Mouse (Mus musculus) embryo, embryonic 11.5 days (tissue): ENCODE measurements at regions not wholly inside any gene's neighbourhood (a gene's known extent, or its start where the extent isn't known, plus 50 kb on each side); places are given as distances from the start of the nearest gene placed in this dataset.
A peak's percentile ranks its signal among the peaks of the same experiment; 100 is the strongest.
"Not testable (repeated sequence)": the region's sequence is repeated elsewhere in the genome, so short reads cannot be mapped to it uniquely, and the experiment has no call there.

Experiments used
- DNase-seq: peaks from one replicate; pipeline ENCODE4 v3.0.0-alpha.2; 2012; ENCODE audit warnings: low read depth, low spot score

DNA sequence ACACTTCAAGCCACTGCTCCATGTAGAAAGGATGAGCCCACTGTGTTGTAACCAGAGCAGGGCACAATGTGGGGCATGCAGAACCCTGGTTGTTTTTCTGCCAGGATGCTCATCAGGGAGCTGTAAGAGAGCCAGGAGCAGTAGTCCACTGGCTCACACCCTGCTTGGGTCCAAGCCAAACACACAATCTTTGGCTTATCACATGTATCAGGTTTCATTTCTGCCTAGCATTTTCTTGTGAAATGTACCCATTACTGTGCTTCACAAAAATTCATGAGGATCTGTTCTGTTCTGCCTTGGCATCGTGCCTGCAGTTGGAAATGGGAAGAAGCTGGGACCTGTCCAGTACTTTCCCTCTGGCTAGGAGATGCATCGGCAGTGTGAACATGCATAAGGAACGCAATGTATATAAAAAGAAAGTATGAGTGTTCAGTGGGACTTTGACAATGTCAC, 491.6 kb upstream of the Igfbp3 start:
- no peak for DNase-seq

DNA sequence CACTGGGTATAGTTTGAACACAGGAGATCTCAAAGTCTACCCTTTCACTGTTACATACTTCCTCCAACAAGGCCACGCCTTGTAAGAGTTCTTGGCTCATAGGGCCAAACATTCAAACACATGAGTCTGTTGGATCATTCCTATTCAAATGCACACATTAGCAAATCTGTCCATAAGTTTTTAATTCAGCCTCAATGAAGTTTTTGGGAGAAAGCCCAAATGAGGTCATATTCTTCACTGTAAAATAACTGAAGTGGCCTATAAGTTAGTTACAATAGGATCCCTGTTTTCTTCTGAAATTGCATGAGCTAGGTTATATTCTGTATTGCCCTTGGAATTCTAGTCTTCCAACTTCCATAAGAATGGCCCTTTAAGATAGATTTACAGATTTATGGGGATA, 483.9 kb upstream of the Igfbp3 start:
- no peak for DNase-seq

DNA sequence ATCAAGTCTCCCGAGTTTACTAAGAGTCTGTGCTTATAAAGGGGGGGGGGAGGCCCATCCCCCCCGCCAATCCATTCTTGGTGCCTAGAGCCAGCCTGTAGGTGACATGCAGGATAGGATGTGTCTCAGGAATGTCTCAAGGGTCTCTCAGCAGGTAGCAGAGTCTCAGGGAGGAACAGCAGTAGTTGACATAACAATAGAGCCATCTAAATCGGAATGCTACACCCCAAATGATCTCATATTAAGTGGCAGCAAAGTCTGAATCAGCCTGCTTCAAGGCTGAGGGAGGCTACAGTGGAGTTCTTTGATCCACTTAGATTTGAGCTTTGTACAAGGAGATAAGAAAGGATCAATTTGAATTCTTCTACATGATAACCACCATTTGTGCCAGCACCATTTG, 476.0 kb upstream of the Igfbp3 start:
- not testable (repeated sequence) for DNase-seq

DNA sequence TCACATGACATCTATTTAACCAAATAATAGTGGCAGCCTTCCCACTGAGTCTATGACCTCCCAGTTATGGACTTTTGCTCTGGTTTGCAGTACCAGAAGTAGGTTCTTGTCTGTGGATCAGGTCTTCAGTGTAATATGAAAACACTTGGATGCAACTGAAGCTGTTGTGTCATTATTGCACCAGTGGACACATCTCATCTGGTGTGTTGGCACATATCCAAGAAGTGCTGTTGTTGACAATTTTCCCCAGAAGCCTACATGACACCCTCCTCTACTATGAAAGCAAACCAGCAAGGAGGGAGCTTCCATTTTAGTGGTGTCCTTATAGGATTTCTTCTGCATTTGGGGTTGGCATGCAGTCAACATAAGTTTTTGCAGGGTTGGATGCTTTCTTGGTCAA, 459.1 kb upstream of the Igfbp3 start:
- no peak for DNase-seq

DNA sequence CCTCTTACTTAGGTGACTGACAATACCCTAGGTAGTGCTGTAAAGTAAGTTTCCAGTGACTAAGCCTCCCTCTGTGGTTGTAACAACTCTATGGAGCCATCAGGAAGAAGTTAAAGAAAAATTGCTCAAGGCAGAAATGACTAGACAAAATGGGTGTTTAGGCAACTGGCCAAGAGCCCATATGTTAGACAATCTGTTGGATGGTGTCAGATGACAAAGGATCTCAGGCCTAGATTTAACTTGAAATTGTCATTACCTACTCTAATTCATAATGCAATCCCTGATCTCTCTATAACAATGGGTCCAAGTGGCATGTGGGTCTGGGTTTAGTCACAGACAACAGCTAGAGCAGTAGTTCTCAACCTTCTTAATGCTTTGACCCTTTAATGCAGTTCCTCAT, 416.9 kb upstream of the Igfbp3 start:
- DNase-seq: no peak

DNA sequence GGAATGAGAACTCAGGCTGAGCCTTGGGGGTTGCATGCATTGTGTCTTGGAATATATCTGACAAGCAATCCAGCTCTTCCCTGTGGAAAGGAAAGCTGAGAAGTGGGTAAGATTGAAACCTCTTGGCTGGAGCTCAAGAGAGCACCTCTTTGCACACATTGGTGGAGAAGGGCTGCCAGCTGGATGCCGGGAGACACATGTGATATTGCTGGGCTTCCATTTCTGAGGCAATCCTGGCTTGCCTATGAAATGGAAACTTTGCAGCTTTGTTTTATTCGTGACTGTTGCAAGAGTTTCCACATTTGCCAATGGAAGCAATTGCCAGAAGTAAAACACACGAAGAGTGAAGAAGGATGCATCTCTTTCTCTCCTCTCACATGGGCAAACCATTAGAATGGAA, 411.5 kb upstream of the Igfbp3 start:
- DNase-seq: no peak

DNA sequence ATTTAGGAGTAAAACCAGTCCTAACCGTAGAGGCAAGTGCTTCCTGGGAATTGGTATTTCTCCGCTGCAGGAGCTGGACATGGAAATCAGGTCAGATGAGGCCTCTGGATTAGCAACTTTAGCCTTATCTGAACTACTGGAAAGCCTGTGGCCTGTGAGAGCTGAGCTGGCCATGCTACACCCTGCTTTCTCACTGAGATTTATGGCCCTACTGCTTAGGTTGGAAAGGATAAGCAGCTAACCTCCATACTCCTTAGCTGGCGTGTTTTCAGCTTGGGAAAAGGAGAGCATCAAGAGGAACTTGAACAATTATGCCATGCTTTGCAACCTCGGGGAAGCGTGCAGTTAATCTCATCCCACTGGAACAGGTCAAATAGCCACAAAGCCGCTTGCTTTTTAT, 406.6 kb upstream of the Igfbp3 start:
- DNase-seq: no peak

DNA sequence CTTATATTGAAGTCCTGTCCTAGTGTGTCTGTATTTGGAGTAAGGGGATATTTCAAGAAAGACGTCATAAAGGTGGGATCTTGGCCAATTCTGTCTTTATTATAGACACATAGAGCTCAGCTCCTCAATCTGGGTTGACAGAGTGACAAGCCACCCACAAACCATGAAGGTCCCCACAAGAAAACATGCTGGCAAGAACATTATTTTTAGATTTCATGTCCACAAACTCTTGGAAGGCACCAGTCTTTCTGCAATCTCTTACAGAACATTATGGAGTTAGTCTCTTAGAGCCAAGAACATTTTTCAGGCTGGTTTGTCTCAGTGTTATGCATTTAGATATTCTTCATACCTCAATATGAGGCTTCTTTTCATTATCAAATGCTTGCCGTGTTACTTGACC, 397.0 kb upstream of the Igfbp3 start:
- no peak for DNase-seq

DNA sequence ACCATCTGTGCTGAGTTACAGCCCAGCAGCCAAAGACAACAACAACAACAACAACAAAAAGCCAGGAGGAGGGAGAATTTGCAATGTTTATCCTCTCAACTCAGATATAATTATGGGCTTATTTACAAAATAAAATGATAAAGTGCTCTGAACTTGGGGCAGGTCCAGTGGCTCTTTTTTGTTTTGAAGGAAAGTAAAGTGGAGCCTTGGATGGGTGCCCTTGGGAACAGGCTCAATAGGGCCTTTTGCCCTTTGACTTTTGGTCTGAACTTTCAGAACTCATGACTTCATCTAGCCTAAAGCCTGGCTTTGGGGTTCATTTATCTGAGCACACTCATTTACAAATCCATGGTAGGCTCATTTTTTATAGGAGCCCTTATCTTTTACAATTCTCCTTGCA, 396.2 kb upstream of the Igfbp3 start:
- DNase-seq: no peak

DNA sequence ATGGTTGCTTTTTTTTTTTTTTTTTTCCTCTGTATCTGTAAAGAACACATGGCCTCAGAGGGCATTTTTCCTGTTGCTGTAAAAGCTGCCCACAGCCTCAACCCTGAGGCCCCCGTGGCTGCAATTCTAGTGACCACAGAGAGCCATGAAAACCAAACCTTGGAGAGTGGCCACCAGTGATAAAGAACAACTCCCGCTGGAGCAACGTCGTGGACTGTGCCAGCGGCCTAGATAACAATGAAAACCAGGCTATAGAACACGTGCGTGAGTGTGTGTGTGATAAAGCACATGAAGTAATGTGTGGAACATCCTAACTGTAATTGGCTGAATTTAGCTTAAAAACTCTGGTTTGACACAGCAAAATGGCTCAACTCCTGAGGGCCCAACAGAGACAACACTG, 392.9 kb upstream of the Igfbp3 start:
- DNase-seq: no peak

DNA sequence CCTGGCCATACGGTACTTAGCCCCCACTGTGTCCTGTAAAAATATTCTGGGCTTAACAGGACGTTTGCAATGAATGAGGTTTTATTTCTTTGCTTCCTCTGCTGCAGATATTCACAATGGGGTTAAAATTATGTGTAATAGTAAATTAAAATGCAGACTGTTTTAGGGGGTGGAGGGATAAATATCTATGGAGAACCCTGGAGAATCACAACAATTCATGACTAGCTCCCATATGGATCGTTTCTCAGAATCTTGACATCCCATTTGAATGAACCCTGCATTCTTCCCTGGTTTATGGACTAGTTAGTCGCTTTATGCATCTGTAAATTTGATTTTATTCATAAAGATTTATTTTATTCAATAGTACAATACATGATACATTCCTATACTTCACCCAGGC, 378.3 kb upstream of the Igfbp3 start:
- DNase-seq: no peak

DNA sequence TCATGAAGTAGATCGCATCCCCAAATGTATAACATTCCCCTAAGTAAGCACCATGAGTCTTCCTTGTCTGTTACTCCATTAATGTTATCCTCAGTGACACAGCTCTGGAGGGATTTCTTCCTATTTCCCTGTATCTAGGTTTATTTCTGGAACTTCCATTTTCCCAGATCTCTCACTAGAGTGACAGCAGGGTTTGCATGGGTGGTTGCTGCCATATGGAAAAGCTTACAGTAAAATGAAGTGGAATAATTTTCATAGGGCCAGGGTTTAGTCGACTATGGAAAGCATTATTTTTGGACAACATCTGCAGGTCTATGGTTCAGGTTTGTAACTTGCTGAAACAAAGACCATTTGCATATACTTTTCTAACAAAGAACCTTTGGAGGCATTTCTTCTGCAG, 369.6 kb upstream of the Igfbp3 start:
- no peak for DNase-seq

DNA sequence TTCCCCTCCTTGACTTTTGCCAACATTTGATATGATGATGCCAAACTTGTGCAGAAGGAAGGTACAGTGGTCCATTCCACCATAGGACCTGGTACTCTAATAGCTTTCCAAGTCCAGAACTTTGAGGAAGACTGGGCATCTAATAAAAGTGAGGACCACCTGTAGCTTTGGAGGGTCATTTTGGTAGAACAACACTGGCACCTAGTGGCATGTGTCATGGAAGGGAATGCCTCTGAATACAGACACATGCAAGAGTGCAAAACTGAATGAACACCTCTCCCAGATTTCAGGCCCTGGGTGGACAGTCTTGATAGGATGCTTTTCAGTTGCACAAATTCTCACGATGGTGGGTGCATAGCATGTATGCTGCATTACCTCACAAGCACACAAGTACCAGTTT, 354.8 kb upstream of the Igfbp3 start:
- peak; percentile 8 for DNase-seq

DNA sequence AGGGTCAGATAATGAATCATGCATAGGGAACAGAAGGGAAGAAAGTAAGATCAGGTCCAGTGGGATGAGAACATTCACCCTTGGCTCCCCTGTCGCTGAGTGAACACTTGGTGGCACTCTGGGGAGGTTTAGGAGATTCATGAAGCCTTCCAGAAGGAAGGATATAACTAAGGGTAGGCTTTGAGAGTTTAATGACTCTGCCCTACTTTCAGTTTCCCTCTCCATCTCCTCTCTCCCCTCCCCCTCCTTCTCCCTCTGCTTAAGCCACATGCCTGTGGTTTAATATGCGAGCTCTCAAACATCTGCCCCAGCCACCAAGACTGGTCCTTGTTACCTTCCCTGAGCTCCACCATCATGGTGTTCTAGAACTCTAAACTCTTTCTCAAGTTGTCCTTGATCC, 348.3 kb upstream of the Igfbp3 start:
- DNase-seq: no peak

DNA sequence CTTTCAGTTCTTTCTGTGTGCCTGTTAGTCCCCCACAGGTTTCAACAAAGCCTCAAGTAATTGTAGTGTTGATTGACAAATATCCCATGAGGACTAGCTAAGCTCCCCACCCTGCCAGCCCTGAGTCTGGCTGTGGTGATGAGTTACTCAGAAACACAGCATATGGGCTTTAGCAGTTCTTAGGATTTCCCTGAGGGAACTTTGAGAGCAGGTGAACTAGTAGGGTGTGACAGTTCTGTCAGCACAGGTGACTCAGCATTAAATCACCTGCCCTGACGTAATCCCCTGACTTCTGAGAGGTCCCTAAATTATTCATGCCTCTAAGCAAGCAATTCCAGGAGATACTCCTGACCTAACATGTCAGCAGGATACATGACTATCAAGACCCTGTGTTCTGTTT, 347.7 kb upstream of the Igfbp3 start:
- DNase-seq: no peak

DNA sequence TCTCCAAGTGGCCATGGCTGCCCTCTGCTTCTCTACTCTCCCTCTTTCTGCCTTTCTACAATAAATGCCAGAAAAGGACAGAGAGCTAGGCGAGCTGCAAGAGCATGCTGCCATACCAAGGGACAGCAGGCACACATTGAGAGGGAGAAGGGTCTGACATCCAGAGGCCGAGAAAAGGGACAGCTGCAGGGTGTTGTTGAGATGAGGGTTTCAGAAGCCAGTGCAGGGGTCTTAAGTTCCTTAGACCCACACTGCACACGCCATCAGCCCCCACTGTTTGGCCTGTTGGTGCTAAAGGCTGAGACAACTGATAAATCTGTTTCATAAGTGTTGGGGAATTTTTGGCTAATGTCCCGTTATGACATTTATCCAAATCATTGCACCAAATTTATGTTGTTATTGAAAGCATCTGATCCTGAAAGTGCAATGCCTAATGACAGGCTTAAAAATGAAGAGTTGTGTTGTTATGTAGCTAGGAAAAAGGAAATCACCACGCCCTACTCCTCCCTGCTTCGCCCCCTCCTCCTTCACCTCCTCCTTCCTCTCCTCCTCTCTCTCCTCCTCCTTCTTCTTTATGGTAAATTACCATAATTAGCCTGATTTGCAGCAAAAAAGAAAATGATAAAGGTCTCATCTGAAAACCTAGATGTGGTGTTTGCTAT, 342.0 kb upstream of the Igfbp3 start:
- DNase-seq: no peak

DNA sequence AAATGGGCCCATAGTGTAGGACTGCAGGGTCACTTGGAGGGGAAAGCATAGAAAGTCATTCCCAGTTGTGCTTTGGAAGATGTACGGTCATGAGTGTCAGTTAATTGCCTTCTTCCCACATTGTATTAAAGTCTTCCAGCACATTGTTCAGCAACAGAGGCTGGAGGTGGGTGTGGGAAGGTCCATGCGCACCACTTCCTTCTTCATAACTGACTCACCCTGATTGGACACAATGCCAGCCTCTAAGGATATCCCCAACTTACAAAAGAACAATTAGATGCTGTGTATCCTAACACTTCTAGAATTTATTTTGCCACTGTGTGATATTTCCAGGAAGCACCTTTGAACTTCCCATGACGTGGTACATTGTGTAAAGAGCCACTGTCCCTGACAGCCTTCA, 338.4 kb upstream of the Igfbp3 start:
- DNase-seq: no peak

DNA sequence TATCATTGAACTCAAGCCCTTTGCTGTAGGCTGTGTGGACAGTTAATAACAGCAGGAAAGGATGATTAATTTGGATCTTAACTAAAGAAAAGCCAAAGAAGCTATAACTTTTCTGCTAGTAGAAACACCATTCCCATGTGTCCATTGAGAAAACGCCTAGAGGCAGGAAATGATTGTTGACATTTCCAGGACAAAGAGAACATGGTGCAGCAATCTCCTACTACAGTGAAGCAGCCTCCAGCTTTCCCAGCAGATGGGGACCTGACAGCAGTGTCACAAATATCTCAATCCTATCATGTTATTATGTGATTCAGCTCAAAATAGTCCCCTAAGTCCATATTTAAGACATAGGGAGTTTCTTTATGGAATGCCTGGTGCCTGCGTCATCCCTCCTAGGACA, 334.1 kb upstream of the Igfbp3 start:
- no peak for DNase-seq

DNA sequence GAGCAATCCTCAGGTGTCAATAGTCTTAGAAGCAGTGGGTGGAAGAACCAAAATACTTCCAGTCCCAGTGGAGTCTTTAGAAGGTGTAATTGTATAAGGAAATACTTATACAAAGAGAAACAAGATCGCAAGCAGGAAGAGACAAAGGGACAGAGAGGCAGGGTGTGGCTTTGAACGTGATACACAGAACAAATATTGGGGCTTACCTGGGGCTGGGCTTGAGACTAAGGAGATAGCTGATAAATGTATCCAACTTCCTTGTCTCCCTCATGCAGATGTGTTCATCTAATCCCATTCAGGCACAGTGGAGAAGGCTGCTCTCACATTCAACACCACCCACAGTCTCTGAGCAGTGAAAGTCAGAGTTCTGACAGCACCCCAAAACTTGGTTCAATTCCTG, 331.9 kb upstream of the Igfbp3 start:
- DNase-seq: no peak

DNA sequence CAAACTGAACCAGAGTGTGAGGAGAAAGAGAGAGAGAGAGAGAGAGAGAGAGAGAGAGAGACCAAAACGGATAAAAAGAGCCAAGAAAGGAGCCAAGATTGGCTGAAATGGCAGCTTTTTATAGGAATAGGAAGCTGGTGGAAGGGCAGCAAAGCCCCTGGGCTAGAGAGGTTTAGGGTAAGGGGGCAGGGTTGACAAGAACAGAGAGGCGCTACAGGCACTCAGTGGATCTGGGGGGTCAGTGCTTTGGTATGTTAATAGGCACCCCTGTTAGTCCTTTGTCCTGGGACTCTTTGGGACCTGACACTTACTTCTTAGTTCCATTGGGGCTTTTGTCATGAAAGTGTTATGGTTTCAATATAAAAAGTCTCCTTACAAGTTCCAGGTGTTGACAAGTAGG, 320.9 kb upstream of the Igfbp3 start:
- DNase-seq: no peak

DNA sequence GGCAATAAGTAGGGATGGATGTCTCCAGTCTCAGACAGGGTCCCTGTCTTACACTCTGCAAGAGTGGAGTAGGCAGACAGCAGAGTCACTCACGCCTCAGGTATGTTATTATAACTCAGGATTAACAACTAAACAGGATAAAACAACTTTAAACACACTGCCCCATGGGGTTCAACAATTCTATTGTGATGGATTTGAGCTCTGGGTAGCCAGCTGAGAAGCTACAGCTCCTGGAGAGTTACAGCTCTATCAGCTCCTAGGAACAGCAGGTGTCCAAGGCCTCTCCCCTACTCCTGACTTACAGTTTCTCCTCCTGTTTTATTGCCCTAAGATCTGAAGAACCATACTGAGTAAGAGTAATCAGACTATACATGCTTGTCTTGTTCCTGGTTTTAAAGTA, 319.6 kb upstream of the Igfbp3 start:
- no peak for DNase-seq

DNA sequence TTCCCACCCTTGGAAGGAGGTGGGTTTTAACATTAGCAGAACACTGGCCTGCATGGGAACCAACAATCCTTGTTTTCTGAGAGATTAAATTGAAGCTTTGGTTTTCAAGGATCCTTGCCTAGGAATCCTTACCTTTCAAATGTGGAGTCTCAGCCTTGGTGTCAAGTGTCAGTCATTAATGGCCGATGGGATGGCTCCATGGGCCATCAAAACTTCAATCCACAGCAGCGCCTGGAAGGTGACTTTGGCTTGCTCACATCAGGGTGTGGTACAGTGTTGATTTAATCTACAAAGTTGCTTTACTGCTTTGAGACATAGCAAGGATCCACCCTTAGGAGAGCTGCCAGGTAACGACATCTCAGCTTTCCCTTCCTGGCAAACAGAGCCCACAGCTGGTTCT, 318.1 kb upstream of the Igfbp3 start:
- no peak for DNase-seq

DNA sequence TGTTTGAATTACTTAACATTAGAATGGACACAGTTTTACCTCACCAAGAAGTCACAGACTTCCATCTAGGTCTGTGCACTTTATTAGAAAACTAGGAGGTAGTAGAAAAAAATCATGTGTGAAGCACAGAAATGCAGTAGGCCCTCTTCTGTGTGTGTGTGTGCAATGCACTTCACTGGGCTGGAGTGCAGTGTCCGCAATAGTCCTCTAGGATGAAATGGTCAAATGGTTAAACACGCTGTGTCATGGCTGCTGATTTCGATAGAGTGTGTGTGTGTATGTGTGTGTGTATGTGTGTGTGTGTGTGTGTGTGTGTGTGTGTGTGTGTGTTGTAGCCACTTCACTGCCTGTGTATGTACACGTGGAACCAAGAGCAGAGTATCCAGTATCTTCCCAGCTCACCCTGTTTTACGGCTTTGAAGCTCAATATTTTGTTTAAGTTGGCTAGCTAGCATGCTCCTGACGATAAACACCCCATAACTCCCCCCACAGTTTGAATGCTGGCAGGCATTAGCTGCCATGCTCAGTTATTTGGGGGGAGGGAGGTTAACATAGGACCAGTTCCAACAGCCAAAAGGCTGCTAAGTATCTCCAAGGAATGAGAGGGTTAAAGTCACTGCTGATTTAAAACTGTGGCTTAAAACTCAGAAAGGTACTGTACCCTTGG, 316.9 kb upstream of the Igfbp3 start:
- no peak for DNase-seq

DNA sequence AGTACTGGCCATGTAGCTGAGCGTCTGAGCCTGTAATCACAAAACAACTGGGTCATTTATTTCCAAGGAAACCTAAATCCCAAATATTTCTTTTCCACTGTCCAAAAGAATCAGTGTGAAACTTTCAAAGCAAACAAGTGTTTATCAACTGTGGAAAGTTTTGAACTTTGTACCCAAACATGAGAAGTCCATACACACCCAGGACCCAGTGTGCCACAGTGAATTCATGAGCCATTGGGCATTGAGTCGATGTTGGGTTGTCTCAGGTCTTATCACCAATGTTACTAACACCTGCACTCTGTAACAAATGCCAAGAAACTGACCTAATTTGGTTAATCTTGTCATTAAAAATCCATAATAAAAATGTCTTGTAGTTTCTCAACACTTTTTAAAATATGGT, 305.8 kb upstream of the Igfbp3 start:
- DNase-seq: no peak
